Mouse (Mus musculus) ES-E14 (cell line): ENCODE measurements around the gene Fer.

Source experiments
- CHD2 ChIP-seq: IDR thresholded peaks from 2 replicates; pipeline ENCODE4 v1.6.1; 2014; ENCODE audit warnings: mild to moderate bottlenecking, low read depth, low read length, inconsistent platforms
- MAFK ChIP-seq: IDR thresholded peaks from 2 replicates; pipeline ENCODE4 v1.6.1; 2014; ENCODE audit warnings: mild to moderate bottlenecking, low read depth, low read length, inconsistent platforms; ENCODE audit not compliant: insufficient read depth

GRCm38 (mm10) chr17:64135941-64136650 is 273.2 kb downstream of the Fer start:
- TF ChIP-seq MAFK, result no peak
- TF ChIP-seq CHD2, result no peak
